Mouse (Mus musculus) MEL (cell line): ENCODE data around the gene Pcgf6. TPM values are rescaled to one million over a fixed set of nuclear protein-coding genes. Genes with fewer than 3 reads are reported as not detected.

Experiments used
- DNase-seq: peaks from one replicate; pipeline ENCODE4 v3.0.0; 2011; ENCODE audit warnings: low read depth, low spot score
- H3K27ac ChIP-seq: 2 replicates; pipeline ENCODE4 v1.5.1; 2012; ENCODE audit warnings: low read depth, mild to moderate bottlenecking, control low read depth, low read length, moderate library complexity; ENCODE audit not compliant: control insufficient read depth
- H3K27me3 ChIP-seq, 2 experiments: fragments of 150-350 bp in 1 of 2; sonication (generic) in 1 of 2; 2 replicates each; pipeline ENCODE4 v1.6.1; 2012; ENCODE audit warnings: low read length in 2 of 2, mild to moderate bottlenecking in 2 of 2, improper control_type of control experiment in 1 of 2, moderate library complexity in 1 of 2; ENCODE audit not compliant: insufficient read depth in 2 of 2, control insufficient read depth in 1 of 2
- H3K36me3 ChIP-seq, 2 experiments: 2 replicates each; pipeline ENCODE4 v1.6.1; 2012 to 2014; ENCODE audit warnings: low read length in 2 of 2, improper control_type of control experiment in 1 of 2, inconsistent platforms in 1 of 2, mild to moderate bottlenecking in 1 of 2; ENCODE audit not compliant: insufficient read depth in 2 of 2, control insufficient read depth in 1 of 2
- H3K4me1 ChIP-seq, 2 experiments: fragments of 150-350 bp in 1 of 2; sonication (generic) in 1 of 2; 2 replicates each; pipeline ENCODE4 v1.6.1; 2012; ENCODE audit warnings: low read length in 2 of 2, improper control_type of control experiment in 1 of 2, mild to moderate bottlenecking in 1 of 2; ENCODE audit not compliant: insufficient read depth in 2 of 2, control insufficient read depth in 1 of 2
- H3K4me3 ChIP-seq, 2 experiments: fragments of 150-350 bp in 1 of 2; sonication (generic) in 1 of 2; 2 replicates each; pipeline ENCODE4 v1.5.1; 2012; ENCODE audit warnings: low read depth in 2 of 2, low read length in 2 of 2, mild to moderate bottlenecking in 2 of 2, moderate library complexity in 2 of 2, control low read depth in 1 of 2, improper control_type of control experiment in 1 of 2; ENCODE audit not compliant: control insufficient read depth in 1 of 2, insufficient read depth in 1 of 2
- H3K79me2 ChIP-seq: 2 replicates; pipeline ENCODE4 v1.6.1; 2012; ENCODE audit warnings: mild to moderate bottlenecking, low read length, moderate library complexity; ENCODE audit not compliant: control insufficient read depth, poor library complexity, insufficient read depth
- H3K9ac ChIP-seq: 2 replicates; pipeline ENCODE4 v1.6.1; 2012; ENCODE audit warnings: low read depth, mild to moderate bottlenecking, control low read depth, low read length, moderate library complexity; ENCODE audit not compliant: control insufficient read depth, poor library complexity, severe bottlenecking
- H3K9me3 ChIP-seq: fragments of 150-350 bp; sonication (generic); replicated peaks from 2 replicates; pipeline ENCODE4 v1.6.1; 2012; ENCODE audit warnings: mild to moderate bottlenecking, low read length, improper control_type of control experiment, moderate library complexity; ENCODE audit not compliant: insufficient read depth
- BHLHE40 ChIP-seq: IDR thresholded peaks from 2 replicates; pipeline ENCODE4 v1.6.1; 2012; ENCODE audit warnings: low read depth, mild to moderate bottlenecking, inconsistent platforms, low read length, improper control_type of control experiment, borderline replicate concordance
- EP300 ChIP-seq, 2 experiments: IDR thresholded peaks; 2 replicates each; pipeline ENCODE4 v1.6.1; 2011; ENCODE audit warnings: improper control_type of control experiment in 2 of 2, low read length in 2 of 2, low read depth in 1 of 2, mild to moderate bottlenecking in 1 of 2
- GABPA ChIP-seq: IDR thresholded peaks from 2 replicates; pipeline ENCODE4 v1.6.1; 2012; ENCODE audit warnings: low read depth, mild to moderate bottlenecking, inconsistent platforms, low read length, improper control_type of control experiment, moderate library complexity
- HCFC1 ChIP-seq: IDR thresholded peaks from 2 replicates; pipeline ENCODE4 v1.6.1; 2012; ENCODE audit warnings: low read depth, mild to moderate bottlenecking, inconsistent platforms, low read length, improper control_type of control experiment, moderate library complexity
- KAT2A ChIP-seq: conservative IDR thresholded peaks from 2 replicates; pipeline ENCODE4 v1.6.1; 2012; ENCODE audit warnings: low read depth, low read length, improper control_type of control experiment, inconsistent platforms
- MAFK ChIP-seq: IDR thresholded peaks from 2 replicates; pipeline ENCODE4 v1.6.1; 2011; ENCODE audit warnings: low read depth, mild to moderate bottlenecking, low read length, improper control_type of control experiment, borderline replicate concordance
- MEF2A ChIP-seq: IDR thresholded peaks from 2 replicates; pipeline ENCODE4 v1.6.1; 2014; ENCODE audit warnings: low read depth, mild to moderate bottlenecking, inconsistent platforms, low read length, improper control_type of control experiment; ENCODE audit not compliant: poor library complexity, insufficient replicate concordance, severe bottlenecking; ENCODE audit errors: extremely low read depth
- POLR2A ChIP-seq, 2 experiments: IDR thresholded peaks; 2 replicates each; pipeline ENCODE4 v1.6.1; 2011 to 2012; ENCODE audit warnings: low read length in 2 of 2, mild to moderate bottlenecking in 2 of 2, control low read depth in 1 of 2, improper control_type of control experiment in 1 of 2, low read depth in 1 of 2, moderate library complexity in 1 of 2; ENCODE audit not compliant: control insufficient read depth in 1 of 2, insufficient read depth in 1 of 2, poor library complexity in 1 of 2
- RAD21 ChIP-seq: IDR thresholded peaks from 2 replicates; pipeline ENCODE4 v1.6.1; 2011; ENCODE audit warnings: mild to moderate bottlenecking, low read depth, low read length, improper control_type of control experiment
- TCF12 ChIP-seq: IDR thresholded peaks from 2 replicates; pipeline ENCODE4 v1.6.1; 2014; ENCODE audit warnings: low read depth, mild to moderate bottlenecking, inconsistent platforms, low read length, improper control_type of control experiment, moderate library complexity
- ZKSCAN1 ChIP-seq: IDR thresholded peaks from 2 replicates; pipeline ENCODE4 v1.6.1; 2012; ENCODE audit warnings: low read depth, mild to moderate bottlenecking, inconsistent platforms, low read length, improper control_type of control experiment, moderate library complexity
- polyA plus RNA-seq, 2 experiments: library from polyadenylated mRNA; stranded (reverse) in 1 of 2; unstranded in 1 of 2; fragments of >175 nt in 1 of 2; fragments of >200 nt in 1 of 2; gene quantifications; 2 replicates each; pipeline versions ENCODE4 v1.2.1 to v1.2.4; 2012; ENCODE audit warnings: low replicate concordance in 2 of 2, low read depth in 1 of 2; ENCODE audit not compliant: insufficient read length in 2 of 2, insufficient read depth in 1 of 2, missing spikeins in 1 of 2
- total RNA-seq: library from RNA; depleted of rRNA; stranded (reverse); fragments of 300-350 nt; gene quantifications from 2 replicates; pipeline ENCODE4 v1.2.3, GENCODE M21; 2012

Pcgf6 gene
- total and polyA plus RNA-seq, 3 experiments, result 29.0 to 47.5 TPM; not detected in 1

- no peak overlapping the region for H3K27ac ChIP-seq
- DNase-seq, result no peak
- no peaks in the 10 kb centered on the region for H3K4me1 ChIP-seq
- H3K36me3 ChIP-seq, result peaks cover 5 to 40% of the 10 kb centered on the region in 2 experiments
- H3K9ac ChIP-seq, result no peak overlapping the region
- H3K79me2 ChIP-seq, result no peaks in the 10 kb centered on the region
- no peak overlapping the region for H3K4me3 ChIP-seq
- H3K27me3 ChIP-seq, result no peaks in the 10 kb centered on the region
- no peaks in the 10 kb centered on the region for H3K9me3 ChIP-seq
- TF ChIP-seq MAFK (no peak), POLR2A (IDR thresholded peaks at IDR 0.05; ENCODE audit: control insufficient read depth in 1 of 2, insufficient read depth in 1 of 2, low read depth in 1 of 2, low read length in 2 of 2, poor library complexity in 1 of 2) (no peak), TCF12 (no peak), HCFC1 (no peak), BHLHE40 (no peak)
Measured at GRCm38 (mm10) chr19:47034916-47035315, 15.8 kb downstream of the Pcgf6 start.

- TF ChIP-seq EP300 (IDR thresholded peaks at IDR 0.05; ENCODE audit: low read depth in 1 of 2, low read length in 2 of 2), result no peak
- TF ChIP-seq MEF2A, result no peak
- no peak for TF ChIP-seq TCF12
- no peak for TF ChIP-seq KAT2A
- TF ChIP-seq RAD21, result no peak
- no peak for DNase-seq
- H3K27me3 ChIP-seq, result no peaks in the 10 kb centered on the region
Measured at GRCm38 (mm10) chr19:47031770-47032169, 18.9 kb downstream of the Pcgf6 start.

GRCm38 (mm10) chr19:47029796-47030195 lies 20.9 kb downstream of the Pcgf6 start:
- Histone ChIP-seq H3K27ac (no peak overlapping the region), H3K4me3 (no peak overlapping the region), H3K4me1 (no peaks in the 10 kb centered on the region), H3K79me2 (no peaks in the 10 kb centered on the region), H3K9me3 (no peaks in the 10 kb centered on the region), H3K36me3 (peaks cover 0 to 11% of the 10 kb centered on the region in 2 experiments; a peak in 3 of 4 replicates), H3K27me3 (no peaks in the 10 kb centered on the region), H3K9ac (no peak overlapping the region)
- no peak for DNase-seq
- TF ChIP-seq ZKSCAN1 (no peak), GABPA (no peak)

More at GRCm38 (mm10) chr19:47031770-47032169, 18.9 kb downstream of the Pcgf6 start:
- peaks cover 5 to 27% of the 10 kb centered on the region in 2 experiments for H3K36me3 ChIP-seq
- H3K4me3 ChIP-seq, result no peak overlapping the region
- H3K27ac ChIP-seq, result no peak overlapping the region
- H3K4me1 ChIP-seq, result no peaks in the 10 kb centered on the region
- no peak overlapping the region for H3K9ac ChIP-seq
- H3K9me3 ChIP-seq, result no peaks in the 10 kb centered on the region
- no peaks in the 10 kb centered on the region for H3K79me2 ChIP-seq
